Mouse (Mus musculus) myocyte (in vitro differentiated cells): ENCODE results near the gene Nav3. TPM values are rescaled to one million over a fixed set of nuclear protein-coding genes. Genes with fewer than 3 reads are reported as not detected.
A peak's percentile ranks its signal among the peaks of the same experiment; 100 is the strongest.

ENCODE experiments used
- H3K27me3 ChIP-seq: one replicate; pipeline ENCODE4 v1.6.1; 2011; ENCODE audit not compliant: control insufficient read depth, insufficient read depth, insufficient read length
- H3K36me3 ChIP-seq: one replicate; pipeline ENCODE4 v1.6.1; 2011; ENCODE audit not compliant: control insufficient read depth, insufficient read depth
- H3K4me2 ChIP-seq: one replicate; pipeline ENCODE4 v1.6.1; 2011; ENCODE audit warnings: low read depth, control low read depth
- H3K4me3 ChIP-seq: one replicate; pipeline ENCODE4 v1.5.1; 2011; ENCODE audit warnings: mild to moderate bottlenecking, control low read depth, moderate library complexity
- H3K79me2 ChIP-seq: one replicate; pipeline ENCODE4 v1.6.1; 2011; ENCODE audit not compliant: control insufficient read depth, insufficient read depth
- H3ac ChIP-seq: one replicate; pipeline ENCODE4 v1.6.1; 2011; ENCODE audit not compliant: control insufficient read depth, insufficient read length
- CEBPB ChIP-seq: IDR thresholded peaks from 2 replicates; pipeline ENCODE4 v1.6.1; 2011; ENCODE audit warnings: mild to moderate bottlenecking, moderate library complexity; ENCODE audit not compliant: poor library complexity, insufficient read depth, severe bottlenecking
- E2F4 ChIP-seq: IDR thresholded peaks from one replicate; pipeline ENCODE4 v1.6.1; 2011; ENCODE audit warnings: mild to moderate bottlenecking, control low read depth, moderate library complexity; ENCODE audit not compliant: insufficient read depth
- MAX ChIP-seq: IDR thresholded peaks from one replicate; pipeline ENCODE4 v1.6.1; 2011; ENCODE audit warnings: low read depth, mild to moderate bottlenecking, control low read depth
- MYOD1 ChIP-seq, 3 experiments: IDR thresholded peaks; one replicate each; pipeline ENCODE4 v1.6.1; 2011; ENCODE audit warnings: control low read depth in 2 of 3, low read depth in 2 of 3, mild to moderate bottlenecking in 2 of 3, moderate library complexity in 1 of 3; ENCODE audit not compliant: insufficient read length in 2 of 3, control insufficient read depth in 1 of 3
- MYOG ChIP-seq, 3 experiments: IDR thresholded peaks; one replicate each; pipeline ENCODE4 v1.6.1; 2011; ENCODE audit warnings: control low read depth in 2 of 3, low read depth in 2 of 3, mild to moderate bottlenecking in 2 of 3; ENCODE audit not compliant: insufficient read length in 2 of 3, control insufficient read depth in 1 of 3, insufficient read depth in 1 of 3
- POLR2A ChIP-seq: IDR thresholded peaks from one replicate; pipeline ENCODE4 v1.6.1; 2011; ENCODE audit warnings: low read depth, mild to moderate bottlenecking, control low read depth, moderate library complexity; ENCODE audit not compliant: insufficient read length
- POLR2AphosphoS2 ChIP-seq: IDR thresholded peaks from one replicate; pipeline ENCODE4 v1.6.1; 2011; ENCODE audit warnings: low read depth, control low read depth; ENCODE audit not compliant: insufficient read length
- REST ChIP-seq: IDR thresholded peaks from one replicate; pipeline ENCODE4 v1.6.1; 2011; ENCODE audit warnings: mild to moderate bottlenecking, control low read depth, moderate library complexity; ENCODE audit not compliant: insufficient read depth, insufficient read length
- SRF ChIP-seq: IDR thresholded peaks from one replicate; pipeline ENCODE4 v1.6.1; 2011; ENCODE audit warnings: low read depth; ENCODE audit not compliant: control insufficient read depth, insufficient read length
- TCF12 ChIP-seq: IDR thresholded peaks from one replicate; pipeline ENCODE4 v1.6.1; 2011; ENCODE audit warnings: mild to moderate bottlenecking, control low read depth; ENCODE audit not compliant: poor library complexity, insufficient read depth, severe bottlenecking
- TCF3 ChIP-seq: IDR thresholded peaks from one replicate; pipeline ENCODE4 v1.6.1; 2011; ENCODE audit warnings: low read depth, control low read depth; ENCODE audit not compliant: insufficient read length
- USF1 ChIP-seq: IDR thresholded peaks from one replicate; pipeline ENCODE4 v1.6.1; 2011; ENCODE audit warnings: low read depth, mild to moderate bottlenecking, control low read depth, moderate library complexity
- polyA plus RNA-seq: library from polyadenylated mRNA; unstranded; fragments of >200 nt; fragmentation: generic; extraction: Trizol; gene quantifications from one replicate; pipeline ENCODE4 v1.2.1, GENCODE M21; 2012; ENCODE audit warnings: missing spikeins

Nav3 gene
- polyA plus RNA-seq = 2.9 TPM

- H3K36me3 ChIP-seq = no peaks in the 10 kb centered on the region
- no peaks in the 10 kb centered on the region for H3K27me3 ChIP-seq
- peak within 1 kb of the TSS; percentile 29 for H3K4me3 ChIP-seq
- TF ChIP-seq MYOD1 (IDR thresholded peaks at IDR 0.05; ENCODE audit: control insufficient read depth in 1 of 3, insufficient read length in 2 of 3, low read depth in 2 of 3) = peak in 1 of 3 experiments; percentile 52
- no peak for TF ChIP-seq REST
- no peak for TF ChIP-seq TCF3
- TF ChIP-seq SRF = no peak
- TF ChIP-seq CEBPB = no peak
- TF ChIP-seq POLR2AphosphoS2 = no peak
- TF ChIP-seq MYOG (IDR thresholded peaks at IDR 0.05; ENCODE audit: control insufficient read depth in 1 of 3, insufficient read depth in 1 of 3, insufficient read length in 2 of 3, low read depth in 2 of 3) = peak in 1 of 3 experiments; percentile 56
- TF ChIP-seq E2F4 = no peak
- TF ChIP-seq USF1 = no peak
- H3ac ChIP-seq = no peak within 1 kb of the TSS
- peak within 1 kb of the TSS; percentile 81 for H3K4me2 ChIP-seq
- no peaks in the 10 kb centered on the region for H3K79me2 ChIP-seq
Observed at GRCm38 (mm10) chr10:110455838-110456493, at the start of gene Nav3. Nav3 (minus strand) TSS chr10:110456204.

- Histone ChIP-seq H3ac (no peak overlapping the region), H3K27me3 (no peaks in the 10 kb centered on the region)
Observed at GRCm38 (mm10) chr10:110485306-110485705, 29.3 kb upstream of the Nav3 start.

GRCm38 (mm10) chr10:110484822-110485221, 28.8 kb upstream of the Nav3 start:
- TF ChIP-seq USF1 = peak; percentile 3
- TF ChIP-seq MAX = no peak
- 0 out of 2 replicates have a peak, but pooled peaks have one; percentile 44 for TF ChIP-seq CEBPB
- no peak for TF ChIP-seq MYOD1 (IDR thresholded peaks at IDR 0.05; ENCODE audit: control insufficient read depth in 1 of 3, insufficient read length in 2 of 3, low read depth in 2 of 3)
- H3K36me3 ChIP-seq = no peaks in the 10 kb centered on the region

More at GRCm38 (mm10) chr10:110485306-110485705, 29.3 kb upstream of the Nav3 start:
- peak overlapping the region; percentile 67 for H3K4me2 ChIP-seq
- no peaks in the 10 kb centered on the region for H3K79me2 ChIP-seq
- H3K36me3 ChIP-seq = no peaks in the 10 kb centered on the region
- H3K4me3 ChIP-seq = no peak overlapping the region
- no peak for TF ChIP-seq TCF3
- TF ChIP-seq SRF = no peak
- no peak for TF ChIP-seq USF1
- no peak for TF ChIP-seq E2F4
- no peak for TF ChIP-seq MYOD1 (IDR thresholded peaks at IDR 0.05; ENCODE audit: control insufficient read depth in 1 of 3, insufficient read length in 2 of 3, low read depth in 2 of 3)

GRCm38 (mm10) chr10:110479189-110479588, 23.2 kb upstream of the Nav3 start:
- Histone ChIP-seq H3K27me3 (no peaks in the 10 kb centered on the region), H3K36me3 (no peaks in the 10 kb centered on the region), H3K4me3 (no peak overlapping the region), H3ac (no peak overlapping the region), H3K79me2 (no peaks in the 10 kb centered on the region), H3K4me2 (no peak overlapping the region)
- TF ChIP-seq SRF (no peak), TCF12 (no peak), USF1 (no peak), TCF3 (no peak), POLR2A (no peak), MAX (no peak), E2F4 (no peak), MYOD1 (IDR thresholded peaks at IDR 0.05; ENCODE audit: control insufficient read depth in 1 of 3, insufficient read length in 2 of 3, low read depth in 2 of 3) (no peak), POLR2AphosphoS2 (no peak), CEBPB (no peak), MYOG (IDR thresholded peaks at IDR 0.05; ENCODE audit: control insufficient read depth in 1 of 3, insufficient read depth in 1 of 3, insufficient read length in 2 of 3, low read depth in 2 of 3) (no peak), REST (no peak)

More at GRCm38 (mm10) chr10:110484822-110485221, 28.8 kb upstream of the Nav3 start:
- Histone ChIP-seq H3K27me3 (no peaks in the 10 kb centered on the region), H3K4me2 (peak overlapping the region; percentile 67), H3K4me3 (no peak overlapping the region), H3K79me2 (no peaks in the 10 kb centered on the region), H3ac (no peak overlapping the region)

GRCm38 (mm10) chr10:110477689-110478314, 21.8 kb upstream of the Nav3 start:
- H3K36me3 ChIP-seq = no peaks in the 10 kb centered on the region
- no peak overlapping the region for H3K4me3 ChIP-seq
- TF ChIP-seq POLR2A = no peak
- no peak for TF ChIP-seq REST
- peak in 2 of 3 experiments; percentile 78 for TF ChIP-seq MYOD1 (IDR thresholded peaks at IDR 0.05; ENCODE audit: control insufficient read depth in 1 of 3, insufficient read length in 2 of 3, low read depth in 2 of 3)
- no peak for TF ChIP-seq MAX
- no peak overlapping the region for H3K4me2 ChIP-seq
- no peak overlapping the region for H3ac ChIP-seq
- no peaks in the 10 kb centered on the region for H3K79me2 ChIP-seq
- H3K27me3 ChIP-seq = no peaks in the 10 kb centered on the region
